Mouse (Mus musculus): ENCODE measurements around the gene Zbtb20. TPM values are rescaled to one million over a fixed set of nuclear protein-coding genes. Genes with fewer than 3 reads are reported as not detected.

Gene Zbtb20
- polyA plus RNA-seq, 1 experiment from 2014 or later = 15.4 TPM

- no peak for ATAC-seq (replicated peaks; ENCODE audit: insufficient number of reproducible peaks, low FRiP score, low TSS enrichment, low read depth)
- H3K27me3 ChIP-seq (ENCODE audit: control insufficient read depth, insufficient read depth, low read length) = no peaks in the 10 kb centered on the region
- no peaks in the 10 kb centered on the region for H3K36me3 ChIP-seq (replicated peaks; ENCODE audit: control insufficient read depth, insufficient read depth, low read depth, low read length)
These were observed 470.4 kb downstream of the Zbtb20 start for GRCm38 (mm10) chr16:43346094-43346493.

GRCm38 (mm10) chr16:43355776-43356645, 480.3 kb downstream of the Zbtb20 start:
- ATAC-seq (replicated peaks; ENCODE audit: insufficient number of reproducible peaks, low FRiP score, low TSS enrichment, low read depth) (no peak; the same call in 1 of the 2 replicates), DNase-seq (ENCODE audit: low spot score) (peak; percentile 76)
- Histone ChIP-seq H3K9ac (replicated peaks; ENCODE audit: low read length) (no peak overlapping the region), H3K36me3 (replicated peaks; ENCODE audit: control insufficient read depth, insufficient read depth, low read depth, low read length) (no peaks in the 10 kb centered on the region), H3K27me3 (ENCODE audit: control insufficient read depth, insufficient read depth, low read length) (no peaks in the 10 kb centered on the region), H3K4me2 (ENCODE audit: low read depth, low read length) (no peak overlapping the region), H3K4me1 (ENCODE audit: control insufficient read depth, insufficient read depth, low read length) (peaks cover 2% of the 10 kb centered on the region; the same call in 1 of the 2 replicates), H3K4me3 (ENCODE audit: low read depth, low read length) (no peak overlapping the region), H3K27ac (replicated peaks; ENCODE audit: low read depth, low read length) (no peak overlapping the region), H3K9me3 (replicated peaks; ENCODE audit: control insufficient read depth, low read length) (no peaks in the 10 kb centered on the region)
- WGBS = 57% methylated on average over 9 of the region's 9 CpGs

More at GRCm38 (mm10) chr16:43346094-43346493, 470.4 kb downstream of the Zbtb20 start:
- no peak overlapping the region for H3K27ac ChIP-seq (replicated peaks; ENCODE audit: low read depth, low read length)
- H3K4me3 ChIP-seq (ENCODE audit: low read depth, low read length) = no peak overlapping the region
- no peak for DNase-seq (ENCODE audit: low spot score)
- no peak overlapping the region for H3K9ac ChIP-seq (replicated peaks; ENCODE audit: low read length)
- H3K4me2 ChIP-seq (ENCODE audit: low read depth, low read length) = no peak overlapping the region
- H3K9me3 ChIP-seq (replicated peaks; ENCODE audit: control insufficient read depth, low read length) = no peaks in the 10 kb centered on the region
- H3K4me1 ChIP-seq (ENCODE audit: control insufficient read depth, insufficient read depth, low read length) = no peaks in the 10 kb centered on the region

GRCm38 (mm10) chr16:43359546-43359945, 483.9 kb downstream of the Zbtb20 start:
- H3K9ac ChIP-seq (replicated peaks; ENCODE audit: low read length) = no peak overlapping the region
- no peaks in the 10 kb centered on the region for H3K9me3 ChIP-seq (replicated peaks; ENCODE audit: control insufficient read depth, low read length)
- no peak overlapping the region for H3K4me3 ChIP-seq (ENCODE audit: low read depth, low read length)
- peaks cover 2% of the 10 kb centered on the region; the same call in 1 of the 2 replicates for H3K4me1 ChIP-seq (ENCODE audit: control insufficient read depth, insufficient read depth, low read length)
- no peak overlapping the region for H3K27ac ChIP-seq (replicated peaks; ENCODE audit: low read depth, low read length)
- H3K27me3 ChIP-seq (ENCODE audit: control insufficient read depth, insufficient read depth, low read length) = no peaks in the 10 kb centered on the region
- no peaks in the 10 kb centered on the region for H3K36me3 ChIP-seq (replicated peaks; ENCODE audit: control insufficient read depth, insufficient read depth, low read depth, low read length)
- DNase-seq (ENCODE audit: low spot score) (no peak), ATAC-seq (replicated peaks; ENCODE audit: insufficient number of reproducible peaks, low FRiP score, low TSS enrichment, low read depth) (no peak)
- WGBS = 80% methylated on average over 3 of the region's 3 CpGs
- no peak overlapping the region for H3K4me2 ChIP-seq (ENCODE audit: low read depth, low read length)

- Histone ChIP-seq H3K4me1 (ENCODE audit: control insufficient read depth, insufficient read depth, low read length) (peaks cover 2% of the 10 kb centered on the region; the same call in 1 of the 2 replicates), H3K9me3 (replicated peaks; ENCODE audit: control insufficient read depth, low read length) (no peaks in the 10 kb centered on the region), H3K27me3 (ENCODE audit: control insufficient read depth, insufficient read depth, low read length) (no peaks in the 10 kb centered on the region), H3K27ac (replicated peaks; ENCODE audit: low read depth, low read length) (no peak overlapping the region), H3K36me3 (replicated peaks; ENCODE audit: control insufficient read depth, insufficient read depth, low read depth, low read length) (no peaks in the 10 kb centered on the region), H3K4me3 (ENCODE audit: low read depth, low read length) (no peak overlapping the region), H3K9ac (replicated peaks; ENCODE audit: low read length) (no peak overlapping the region), H3K4me2 (ENCODE audit: low read depth, low read length) (no peak overlapping the region)
- ATAC-seq (replicated peaks; ENCODE audit: insufficient number of reproducible peaks, low FRiP score, low TSS enrichment, low read depth) = no peak
- no peak for DNase-seq (ENCODE audit: low spot score)
- 81% methylated on average over 2 of the region's 2 CpGs for WGBS
These were observed 484.4 kb downstream of the Zbtb20 start for GRCm38 (mm10) chr16:43360112-43360511.

- DNase-seq (ENCODE audit: low spot score) (no peak), ATAC-seq (replicated peaks; ENCODE audit: insufficient number of reproducible peaks, low FRiP score, low TSS enrichment, low read depth) (no peak)
- Histone ChIP-seq H3K4me3 (ENCODE audit: low read depth, low read length) (no peak overlapping the region), H3K27ac (replicated peaks; ENCODE audit: low read depth, low read length) (no peak overlapping the region), H3K27me3 (ENCODE audit: control insufficient read depth, insufficient read depth, low read length) (no peaks in the 10 kb centered on the region), H3K9me3 (replicated peaks; ENCODE audit: control insufficient read depth, low read length) (no peaks in the 10 kb centered on the region), H3K4me2 (ENCODE audit: low read depth, low read length) (no peak overlapping the region), H3K36me3 (replicated peaks; ENCODE audit: control insufficient read depth, insufficient read depth, low read depth, low read length) (no peaks in the 10 kb centered on the region), H3K4me1 (ENCODE audit: control insufficient read depth, insufficient read depth, low read length) (peaks cover 2% of the 10 kb centered on the region; the same call in 1 of the 2 replicates), H3K9ac (replicated peaks; ENCODE audit: low read length) (no peak overlapping the region)
- WGBS = 68% methylated on average over 7 of the region's 7 CpGs
These were observed 485.3 kb downstream of the Zbtb20 start for GRCm38 (mm10) chr16:43360838-43361480.

- Histone ChIP-seq H3K9me3 (replicated peaks; ENCODE audit: control insufficient read depth, low read length) (no peaks in the 10 kb centered on the region), H3K27ac (replicated peaks; ENCODE audit: low read depth, low read length) (no peak overlapping the region), H3K27me3 (ENCODE audit: control insufficient read depth, insufficient read depth, low read length) (no peaks in the 10 kb centered on the region), H3K4me1 (ENCODE audit: control insufficient read depth, insufficient read depth, low read length) (no peaks in the 10 kb centered on the region), H3K4me2 (ENCODE audit: low read depth, low read length) (no peak overlapping the region), H3K36me3 (replicated peaks; ENCODE audit: control insufficient read depth, insufficient read depth, low read depth, low read length) (no peaks in the 10 kb centered on the region), H3K4me3 (ENCODE audit: low read depth, low read length) (no peak overlapping the region), H3K9ac (replicated peaks; ENCODE audit: low read length) (no peak overlapping the region)
- ATAC-seq (replicated peaks; ENCODE audit: insufficient number of reproducible peaks, low FRiP score, low TSS enrichment, low read depth) (no peak), DNase-seq (ENCODE audit: low spot score) (no peak)
- WGBS = 77% methylated on average over 9 of the region's 9 CpGs
These were observed 487.1 kb downstream of the Zbtb20 start for GRCm38 (mm10) chr16:43362651-43363300.

GRCm38 (mm10) chr16:43363316-43363715, 487.6 kb downstream of the Zbtb20 start:
- no peaks in the 10 kb centered on the region for H3K9me3 ChIP-seq (replicated peaks; ENCODE audit: control insufficient read depth, low read length)
- H3K4me1 ChIP-seq (ENCODE audit: control insufficient read depth, insufficient read depth, low read length) = no peaks in the 10 kb centered on the region
- WGBS = 66% methylated on average over 6 of the region's 6 CpGs
- ATAC-seq (replicated peaks; ENCODE audit: insufficient number of reproducible peaks, low FRiP score, low TSS enrichment, low read depth) = no peak
- no peak overlapping the region for H3K27ac ChIP-seq (replicated peaks; ENCODE audit: low read depth, low read length)
- no peak for DNase-seq (ENCODE audit: low spot score)
- H3K4me2 ChIP-seq (ENCODE audit: low read depth, low read length) = no peak overlapping the region
- H3K36me3 ChIP-seq (replicated peaks; ENCODE audit: control insufficient read depth, insufficient read depth, low read depth, low read length) = no peaks in the 10 kb centered on the region
- no peaks in the 10 kb centered on the region for H3K27me3 ChIP-seq (ENCODE audit: control insufficient read depth, insufficient read depth, low read length)
- no peak overlapping the region for H3K9ac ChIP-seq (replicated peaks; ENCODE audit: low read length)
- no peak overlapping the region for H3K4me3 ChIP-seq (ENCODE audit: low read depth, low read length)

All from embryonic facial prominence, embryonic 11.5 days (tissue).